Mouse (Mus musculus) brown adipose tissue, adult 24 weeks (tissue): ENCODE data around the gene Nt5m. TPM values are rescaled to one million over a fixed set of nuclear protein-coding genes. Genes with fewer than 3 reads are reported as not detected.
A peak's percentile ranks its signal among the peaks of the same experiment; 100 is the strongest.

Experiments used
- H3K27ac ChIP-seq: fragments of 200-500 bp; replicated peaks from 2 replicates; pipeline ENCODE4 v1.5.1; 2012; ENCODE audit warnings: low read depth, mild to moderate bottlenecking, low read length
- H3K4me1 ChIP-seq: fragments of 200-500 bp; 2 replicates; pipeline ENCODE4 v1.6.1; 2012; ENCODE audit warnings: low read length, mixed read lengths; ENCODE audit not compliant: control insufficient read depth, insufficient read depth, insufficient read length
- H3K4me3 ChIP-seq: fragments of 200-500 bp; 2 replicates; pipeline ENCODE4 v1.5.1; 2012; ENCODE audit warnings: low read depth, mild to moderate bottlenecking, low read length, moderate library complexity; ENCODE audit not compliant: insufficient read depth
- polyA plus RNA-seq: library from polyadenylated mRNA; stranded (reverse); fragments of >200 nt; gene quantifications from 2 replicates; pipeline ENCODE4 v1.2.4, GENCODE M21; 2012; ENCODE audit not compliant: missing spikeins, insufficient read depth, insufficient read length

The Nt5m gene
- polyA plus RNA-seq, 1 experiment: 33.2 TPM

- no peak overlapping the region for H3K27ac ChIP-seq
- no peak overlapping the region for H3K4me3 ChIP-seq
- H3K4me1 ChIP-seq: peaks cover 9% of the 10 kb centered on the region; the same call in 1 of the 2 replicates
These were observed 71.3 kb downstream of the Nt5m start for GRCm38 (mm10) chr11:59910586-59910985.

GRCm38 (mm10) chr11:59911523-59911922 is 72.3 kb downstream of the Nt5m start:
- Histone ChIP-seq H3K4me1 (peaks cover 9% of the 10 kb centered on the region; the same call in 1 of the 2 replicates), H3K4me3 (no peak overlapping the region), H3K27ac (no peak overlapping the region)

GRCm38 (mm10) chr11:59913702-59914101 is 74.5 kb downstream of the Nt5m start:
- no peak overlapping the region for H3K27ac ChIP-seq
- peaks cover 8% of the 10 kb centered on the region for H3K4me1 ChIP-seq
- H3K4me3 ChIP-seq: no peak overlapping the region

- H3K4me1 ChIP-seq: peaks cover 11% of the 10 kb centered on the region
- no peak overlapping the region for H3K4me3 ChIP-seq
- peak overlapping the region; percentile 62; the same call in 1 of the 2 replicates for H3K27ac ChIP-seq
These were observed 78.8 kb downstream of the Nt5m start for GRCm38 (mm10) chr11:59918014-59918413.

- no peak overlapping the region for H3K4me3 ChIP-seq
- peak overlapping the region; percentile 11 for H3K27ac ChIP-seq
These were observed 80.2 kb downstream of the Nt5m start for GRCm38 (mm10) chr11:59919401-59919800.

GRCm38 (mm10) chr11:59920331-59920730 is 81.1 kb downstream of the Nt5m start:
- H3K4me1 ChIP-seq: peaks cover 11% of the 10 kb centered on the region
- no peak overlapping the region for H3K4me3 ChIP-seq
- H3K27ac ChIP-seq: no peak overlapping the region

More at GRCm38 (mm10) chr11:59919401-59919800, 80.2 kb downstream of the Nt5m start:
- peaks cover 11% of the 10 kb centered on the region for H3K4me1 ChIP-seq

GRCm38 (mm10) chr11:59921265-59921664 is 82.0 kb downstream of the Nt5m start:
- no peak overlapping the region for H3K4me3 ChIP-seq
- H3K4me1 ChIP-seq: peaks cover 11% of the 10 kb centered on the region
- no peak overlapping the region for H3K27ac ChIP-seq

- no peaks in the 10 kb centered on the region; the same call in 1 of the 2 replicates for H3K4me1 ChIP-seq
- H3K4me3 ChIP-seq: no peak overlapping the region
- no peak overlapping the region for H3K27ac ChIP-seq
These were observed 90.8 kb downstream of the Nt5m start for GRCm38 (mm10) chr11:59930031-59930430.

Other genes starting within 250 kb of the Nt5m start
- not detected in 2 replicates for gene Olfr223, start 246.2 kb upstream of the Nt5m start, polyA plus RNA-seq
- 83.7 and 89.7 TPM in 2 replicates for gene Mprip, start 178.1 kb upstream of the Nt5m start, polyA plus RNA-seq
- 1.3 and 3.8 TPM in 2 replicates for gene Pld6, start 51.8 kb upstream of the Nt5m start, polyA plus RNA-seq
- gene Flcn, start 29.4 kb upstream of the Nt5m start, polyA plus RNA-seq: 17.9 and 27.3 TPM in 2 replicates
- gene Cops3, start 391 bp downstream of the Nt5m start, polyA plus RNA-seq: 105 and 106 TPM in 2 replicates
- gene Med9, start 108.8 kb downstream of the Nt5m start, polyA plus RNA-seq: 18.2 and 21.6 TPM in 2 replicates
- gene Rasd1, start 125.5 kb downstream of the Nt5m start, polyA plus RNA-seq: 38.5 and 46.6 TPM in 2 replicates
- 8.5 and 29.6 TPM in 2 replicates for gene Pemt, start 207.0 kb downstream of the Nt5m start, polyA plus RNA-seq